Mouse (Mus musculus) c-Kit-positive CD71-negative TER-119-negative erythroid progenitor cells, embryonic 14.5 days (primary cell): ENCODE data around the gene Tpt1.
"Not testable (repeated sequence)": the region's sequence is repeated elsewhere in the genome, so short reads cannot be mapped to it uniquely, and the experiment has no call there.

Source experiments
- DNase-seq: peaks from one replicate; pipeline ENCODE4 v3.0.0-alpha.2; 2013; ENCODE audit warnings: low read depth

Tpt1 gene

DNA sequence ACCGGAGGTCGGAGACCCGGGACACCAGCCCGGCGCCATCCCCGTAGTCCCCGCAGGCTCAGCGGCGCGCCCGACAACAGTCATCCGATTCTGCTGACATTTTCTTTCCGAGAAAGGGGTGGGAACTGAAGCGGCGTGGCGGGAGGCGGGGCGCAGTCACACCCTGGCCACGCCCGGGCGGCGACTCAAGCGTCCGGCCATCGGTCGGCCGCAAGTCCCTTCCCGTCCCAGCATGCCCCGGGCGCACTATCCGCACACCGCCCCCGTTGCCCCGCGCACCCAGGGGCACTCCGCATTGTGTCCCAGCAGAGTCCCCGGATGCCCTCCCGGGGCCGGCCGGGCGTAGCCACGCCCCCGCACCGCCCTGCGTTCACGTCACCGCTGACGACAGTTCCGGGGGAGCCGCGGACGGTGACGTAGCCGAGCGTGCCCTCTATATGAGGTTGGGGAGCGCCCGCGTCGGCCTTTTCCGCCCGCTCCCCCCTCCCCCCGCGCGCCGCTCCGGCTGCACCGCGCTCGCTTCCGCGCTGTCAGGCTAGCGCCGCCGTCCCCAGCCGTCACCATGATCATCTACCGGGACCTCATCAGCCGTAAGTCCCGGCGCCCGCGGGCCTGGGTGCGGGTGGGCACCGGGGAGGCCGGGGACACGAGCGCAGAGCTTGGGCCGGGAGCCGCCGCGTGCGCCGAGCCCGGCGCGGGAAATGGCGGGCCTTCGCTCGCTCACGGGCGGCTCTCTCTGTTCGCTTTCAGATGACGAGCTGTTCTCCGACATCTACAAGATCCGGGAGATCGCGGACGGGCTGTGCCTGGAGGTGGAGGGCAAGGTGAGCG, at the start of gene Tpt1:
TSS of gene Tpt1 (plus strand) at position 227 of the 831 bp plus-strand sequence.
- peak; percentile 91 for DNase-seq

DNA sequence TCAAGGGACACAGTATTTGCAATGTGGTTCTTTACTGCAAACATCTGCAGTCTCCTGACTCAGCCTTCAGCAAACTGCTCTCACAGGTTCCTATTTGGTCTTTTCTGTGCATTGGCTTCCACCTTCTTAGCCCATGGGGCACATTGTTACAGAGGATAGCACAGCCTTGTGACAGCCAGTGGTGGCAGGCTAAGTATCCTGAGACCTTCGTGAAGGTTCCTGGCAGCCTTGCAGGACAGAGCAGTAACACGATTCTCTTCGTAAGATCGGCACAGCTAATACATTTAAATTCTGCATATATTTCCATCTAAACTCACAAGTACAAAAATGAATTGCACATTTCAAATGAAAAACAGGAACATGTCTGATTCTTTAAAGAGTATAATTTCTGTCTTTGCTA, 49.0 kb upstream of the Tpt1 start:
- no peak for DNase-seq

DNA sequence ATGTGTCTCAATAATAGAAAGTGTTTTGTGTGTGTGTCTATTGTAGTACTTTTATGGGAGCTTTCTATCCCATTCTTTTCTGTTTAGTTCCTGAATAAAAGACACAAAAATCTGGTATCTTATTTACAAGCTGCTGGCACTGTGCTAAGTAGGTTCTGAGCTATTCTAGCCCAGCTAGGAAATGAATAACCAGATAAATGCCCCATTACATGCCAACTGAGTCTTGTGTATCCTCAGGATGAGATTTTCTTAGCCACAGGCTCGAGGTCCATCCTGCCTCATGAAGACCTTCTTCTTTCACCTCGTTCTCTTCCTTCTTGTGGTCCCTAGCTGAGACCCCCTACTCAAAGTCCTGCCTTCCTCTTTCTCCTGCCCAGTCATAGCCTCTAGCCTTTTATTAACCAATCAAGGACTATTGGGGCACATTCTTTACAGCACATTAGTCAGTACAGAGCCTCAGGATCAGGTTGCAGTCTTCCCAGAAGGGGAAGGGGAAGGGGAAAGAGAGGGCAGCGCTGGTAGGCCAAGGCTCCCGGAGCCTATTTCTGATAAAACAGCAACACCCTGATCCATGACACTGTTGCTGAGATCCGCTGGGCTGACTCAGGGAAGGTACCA, 47.0 kb upstream of the Tpt1 start:
- no peak for DNase-seq

DNA sequence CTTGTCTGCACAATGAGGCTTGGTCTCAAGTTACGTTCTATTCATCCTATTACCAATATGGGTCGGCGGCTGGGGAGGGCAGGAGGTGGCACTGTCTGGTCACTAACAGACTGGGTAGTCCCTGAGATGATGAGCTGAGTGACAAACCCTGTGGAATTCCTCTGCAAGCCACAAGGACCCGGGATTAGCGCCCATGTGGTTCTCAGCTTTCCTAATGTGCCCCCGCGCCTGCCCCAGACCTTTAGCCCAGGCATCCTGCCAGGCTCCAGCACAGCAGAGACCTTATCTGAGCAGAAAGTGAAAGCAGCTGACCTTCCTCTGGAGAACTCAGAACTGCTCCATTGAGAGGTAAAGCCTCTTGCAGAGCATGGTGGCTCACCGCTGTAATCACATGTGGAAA, 37.1 kb upstream of the Tpt1 start:
- DNase-seq = no peak

DNA sequence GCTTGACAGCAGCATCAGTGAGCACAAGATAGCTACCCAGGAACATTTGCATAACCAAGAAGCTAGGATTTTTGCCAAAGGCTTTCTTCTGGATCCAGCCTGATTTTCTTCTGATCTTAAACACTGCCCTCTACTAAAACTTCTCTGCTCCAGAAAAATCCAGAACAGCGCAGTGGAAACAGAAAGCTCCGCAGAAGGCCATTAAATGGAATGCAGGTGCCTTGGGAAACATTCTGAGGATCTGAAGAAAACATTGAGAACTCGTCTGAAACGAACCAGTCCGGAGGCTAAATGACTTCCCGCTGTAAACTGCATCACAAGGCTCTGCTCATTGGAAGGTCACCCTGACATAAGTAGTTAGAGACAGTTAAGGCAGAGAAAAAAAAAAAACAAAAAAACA, 35.0 kb upstream of the Tpt1 start:
- DNase-seq = no peak

DNA sequence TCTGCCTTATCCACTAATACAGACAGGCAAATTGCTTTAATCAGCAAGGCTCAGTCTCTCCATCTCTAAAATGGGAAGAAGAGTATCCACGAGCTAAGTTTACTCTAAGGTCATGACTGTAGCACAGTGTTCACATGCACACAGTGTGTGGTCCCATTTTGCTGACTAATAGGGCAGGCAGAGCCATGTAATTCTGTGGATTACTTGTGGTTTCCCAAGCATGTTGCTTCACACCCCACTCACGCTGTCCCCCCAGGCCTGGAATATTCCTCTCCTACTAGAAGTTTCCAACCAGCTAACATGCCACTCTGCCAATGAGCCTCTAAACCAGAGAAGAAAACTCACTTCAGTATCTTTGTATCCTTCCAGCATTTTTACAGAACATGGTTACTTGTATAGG, 26.4 kb upstream of the Tpt1 start:
- no peak for DNase-seq

DNA sequence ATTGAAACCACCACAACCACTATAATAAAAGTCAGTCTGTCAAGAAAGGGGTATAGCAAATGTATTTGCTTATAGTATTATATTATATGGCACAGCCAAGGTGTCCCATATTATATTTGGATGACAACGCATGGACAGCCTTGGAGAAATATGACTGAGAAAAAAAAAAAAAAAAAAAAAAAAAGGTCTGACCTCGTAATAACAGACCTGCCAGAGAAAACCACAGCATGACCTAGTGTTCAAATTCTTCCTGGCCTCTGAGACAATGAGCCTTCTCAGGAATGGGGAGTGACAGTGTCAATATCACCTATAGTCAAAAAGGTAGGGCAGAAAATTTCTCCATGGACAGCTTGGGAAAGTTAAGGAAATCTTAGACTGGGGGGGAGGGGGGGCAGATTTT, 25.6 kb upstream of the Tpt1 start:
- no peak for DNase-seq

DNA sequence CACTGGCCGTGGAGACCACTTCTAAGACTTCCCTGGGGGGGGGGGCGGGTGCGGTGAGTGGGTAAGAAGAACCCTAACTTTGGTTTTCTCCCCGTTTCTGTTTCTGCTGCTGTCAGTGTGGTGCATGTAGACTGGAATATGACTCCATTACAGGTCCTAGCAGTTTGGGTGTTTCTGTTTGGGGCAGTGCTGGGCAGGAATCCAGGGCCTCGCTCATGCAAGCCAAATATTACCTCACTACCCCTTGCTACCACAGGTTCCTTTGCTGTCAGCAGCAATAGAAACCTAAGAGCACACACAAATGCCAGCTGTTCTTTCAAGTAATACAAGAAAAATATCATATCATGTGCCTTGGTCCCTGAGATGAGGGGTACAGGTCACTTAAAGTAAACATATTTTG, 24.9 kb upstream of the Tpt1 start:
- DNase-seq = no peak

DNA sequence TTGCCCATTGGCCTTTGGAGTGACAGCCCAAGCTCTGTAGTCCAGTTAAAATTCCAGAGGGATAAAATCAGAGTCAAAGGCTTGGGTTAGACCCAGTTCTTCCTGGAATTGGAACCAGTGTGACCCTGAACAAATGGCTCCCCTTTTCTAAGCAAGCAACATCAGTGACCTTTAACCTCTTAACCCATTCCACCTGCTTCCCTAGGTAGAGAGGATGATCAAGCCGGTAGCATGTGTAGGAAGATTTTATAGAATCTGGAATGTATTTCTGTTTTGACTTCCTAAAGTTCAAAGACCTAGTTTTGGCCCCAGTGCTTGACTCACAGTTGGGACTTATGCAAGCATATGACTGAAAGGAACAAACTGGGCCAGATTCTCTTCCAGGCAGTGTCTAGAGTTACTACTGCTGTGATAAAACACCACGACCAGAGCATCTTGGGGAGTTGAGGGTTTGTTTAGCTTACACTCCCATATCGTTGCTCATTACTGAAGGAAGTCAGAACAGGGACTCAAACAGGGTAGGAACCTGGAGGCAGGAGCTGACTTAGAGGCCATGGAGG, 18.0 kb upstream of the Tpt1 start:
- no peak for DNase-seq

DNA sequence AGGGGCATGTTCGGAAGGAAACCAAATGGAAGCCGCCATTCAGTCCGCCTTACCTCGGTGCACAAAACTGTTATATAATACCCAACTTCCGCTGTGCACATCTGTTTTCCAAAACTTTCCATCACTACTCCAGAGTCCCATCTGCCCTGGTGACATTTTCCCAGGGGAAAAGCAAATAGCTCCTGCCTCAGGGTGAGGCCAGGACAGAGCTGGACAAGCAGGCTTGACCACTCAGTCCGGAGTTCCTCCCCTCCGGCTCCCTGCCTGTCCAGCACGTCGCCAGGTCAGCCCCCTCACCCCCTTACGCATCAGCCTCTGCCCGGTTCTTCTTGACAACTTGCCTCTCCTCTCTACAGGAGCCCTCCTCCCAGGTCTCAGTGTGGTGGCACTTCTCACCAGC, 16.7 kb upstream of the Tpt1 start:
- no peak for DNase-seq

DNA sequence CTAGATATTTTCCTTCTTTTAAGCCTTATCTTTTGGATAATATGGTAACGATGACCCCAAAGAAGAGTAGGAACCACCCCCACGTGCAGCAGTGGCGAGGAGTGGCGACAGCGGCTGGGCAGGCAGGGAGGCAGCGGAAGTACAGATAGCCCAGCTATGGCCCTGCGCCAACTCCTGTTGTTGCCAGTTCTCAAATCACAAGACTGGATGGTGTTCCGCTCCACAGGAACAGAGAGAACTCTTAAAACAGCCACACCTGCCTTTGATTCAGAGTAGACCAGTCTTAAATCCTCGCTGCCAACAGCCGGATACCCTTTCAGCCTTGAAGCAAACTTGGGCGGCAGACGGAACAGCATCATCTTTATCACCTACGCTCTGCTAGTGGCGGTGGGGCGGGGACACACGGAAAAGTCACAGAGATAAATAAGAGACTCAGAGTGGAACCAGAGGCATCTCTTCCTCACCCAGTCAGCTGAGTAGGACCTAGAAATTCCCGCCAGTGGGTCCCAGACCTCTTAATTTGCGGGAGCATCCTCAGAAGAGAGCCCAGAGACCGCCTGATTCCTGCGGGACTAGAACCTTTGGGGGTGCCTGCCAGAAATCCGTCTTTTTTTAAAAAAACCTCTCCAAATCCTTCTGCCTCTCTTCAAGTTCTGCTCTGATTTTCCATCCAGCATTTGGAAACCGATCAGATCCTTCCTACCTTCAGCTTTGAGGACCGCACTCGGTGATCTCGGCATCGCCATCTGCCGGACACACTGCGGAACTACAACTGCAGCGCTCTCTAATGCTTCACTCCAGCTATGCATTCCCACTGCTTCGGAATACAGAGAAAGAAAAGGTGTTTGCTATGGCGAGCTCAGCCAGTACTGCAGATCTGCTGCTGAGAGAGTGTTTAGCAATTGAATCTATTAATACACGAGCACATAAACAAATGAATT, 15.8 kb upstream of the Tpt1 start:
- peak; percentile 62 for DNase-seq

DNA sequence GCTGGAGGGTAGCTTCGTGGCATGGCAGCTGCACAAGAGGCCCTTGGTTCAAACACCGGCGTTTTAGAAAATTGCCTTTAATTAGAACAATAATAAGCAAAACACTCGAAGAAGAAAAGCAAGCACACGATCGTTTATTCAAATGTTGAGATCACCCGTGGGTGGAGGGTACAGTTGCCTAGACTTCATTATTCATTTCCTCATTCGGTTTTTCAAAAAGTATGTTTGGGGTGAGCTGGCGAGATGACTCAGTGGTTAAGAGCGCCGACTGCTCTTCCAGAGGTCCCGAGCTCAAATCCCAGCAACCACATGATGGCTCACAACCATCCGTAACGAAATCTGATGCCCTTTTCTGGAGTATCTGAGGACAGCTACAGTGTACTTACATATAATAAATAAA, 15.1 kb upstream of the Tpt1 start:
- not testable (repeated sequence) for DNase-seq

DNA sequence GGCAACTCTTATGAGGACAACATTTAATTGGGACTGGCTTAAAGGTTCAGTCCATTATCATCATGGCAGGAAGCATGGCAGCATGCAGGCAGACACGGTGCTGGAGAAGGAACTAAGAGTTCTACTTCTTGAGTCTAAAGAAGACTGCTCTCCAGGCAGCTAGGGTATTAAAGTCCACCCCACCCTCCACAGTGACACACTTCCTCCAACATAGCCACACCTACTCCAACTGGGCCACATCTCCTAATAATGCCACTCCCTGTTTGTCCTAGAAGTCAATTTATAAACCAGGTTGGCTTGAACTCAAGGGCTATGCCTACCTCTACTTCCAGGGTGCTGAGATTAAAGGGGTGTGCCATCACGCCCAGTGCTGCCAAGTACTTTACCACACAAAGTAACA, 12.9 kb upstream of the Tpt1 start:
- DNase-seq = no peak

DNA sequence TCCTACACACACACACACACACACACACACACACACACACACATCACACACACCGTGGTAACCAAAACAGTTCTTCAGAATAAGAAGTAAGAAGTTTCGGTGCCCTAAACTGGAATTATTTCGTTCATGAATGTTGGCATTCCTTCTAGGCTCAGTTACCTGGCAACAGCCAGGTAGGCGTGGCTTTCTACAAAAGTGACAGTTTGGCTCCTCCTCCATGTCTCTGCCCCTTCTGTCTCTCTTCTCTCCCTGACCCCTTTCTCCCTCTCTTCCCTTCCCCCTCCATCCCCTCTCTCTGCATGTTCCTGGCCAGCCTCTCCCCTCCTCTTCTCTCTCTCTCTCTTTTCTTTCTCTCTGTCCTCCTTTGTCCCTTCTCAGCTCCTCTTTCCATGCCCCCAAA, 11.9 kb upstream of the Tpt1 start:
- DNase-seq = no peak

DNA sequence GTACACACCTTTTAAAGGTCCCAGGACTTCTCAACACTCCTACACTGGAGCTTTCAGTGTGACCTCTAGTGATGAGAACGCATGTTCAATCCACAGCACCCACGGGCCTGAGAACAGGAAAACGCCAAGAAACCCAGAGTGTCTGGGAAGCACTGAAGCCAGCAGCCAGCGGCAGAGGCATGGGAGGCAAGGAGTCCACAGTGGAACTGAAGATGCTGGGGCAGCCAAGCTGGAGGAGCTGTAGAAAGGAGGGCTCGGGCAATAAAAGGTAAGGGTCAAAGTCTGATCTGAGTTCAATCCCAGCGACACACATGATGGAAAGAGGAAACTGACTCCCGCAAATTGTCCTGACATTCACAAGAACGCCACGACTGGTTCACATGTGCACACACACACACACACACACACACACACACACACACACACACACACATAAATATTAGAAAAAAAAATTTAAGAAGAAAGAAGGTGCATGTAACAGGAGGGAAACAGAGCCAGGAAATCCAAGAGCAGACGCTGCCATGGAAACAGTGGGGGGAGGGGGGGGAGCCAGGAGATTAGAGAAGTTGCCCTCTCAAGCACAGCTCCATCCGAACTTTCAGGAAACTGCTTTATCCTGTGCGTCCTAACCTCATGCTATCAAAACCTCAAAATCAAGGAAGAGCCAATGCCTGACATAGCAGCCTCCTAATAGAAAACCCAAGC, 11.2 kb upstream of the Tpt1 start:
- DNase-seq = no peak

DNA sequence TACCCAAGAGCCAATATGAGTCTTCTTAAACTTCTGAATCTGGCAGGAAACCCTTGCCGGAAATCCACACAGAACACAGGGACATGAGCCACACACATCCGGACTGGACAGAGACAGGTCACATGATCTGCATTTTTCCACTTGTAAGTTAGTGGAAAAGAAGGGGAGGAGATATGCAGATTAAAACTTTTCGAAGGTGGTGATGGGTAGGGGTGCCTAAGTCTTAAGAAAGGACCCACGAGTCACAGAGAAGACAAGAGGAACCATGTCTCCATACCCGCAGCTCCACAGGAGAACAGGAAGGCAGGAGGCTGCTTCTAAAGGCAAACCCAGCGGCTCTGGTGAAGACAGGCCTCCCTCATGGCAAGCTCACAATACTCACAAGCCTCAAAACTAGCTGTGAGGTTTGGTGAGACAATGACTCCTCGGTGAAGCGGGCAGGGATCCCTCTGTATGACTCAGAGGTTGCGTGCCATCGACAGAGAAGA, 10.6 kb upstream of the Tpt1 start:
- peak; percentile 85 for DNase-seq

DNA sequence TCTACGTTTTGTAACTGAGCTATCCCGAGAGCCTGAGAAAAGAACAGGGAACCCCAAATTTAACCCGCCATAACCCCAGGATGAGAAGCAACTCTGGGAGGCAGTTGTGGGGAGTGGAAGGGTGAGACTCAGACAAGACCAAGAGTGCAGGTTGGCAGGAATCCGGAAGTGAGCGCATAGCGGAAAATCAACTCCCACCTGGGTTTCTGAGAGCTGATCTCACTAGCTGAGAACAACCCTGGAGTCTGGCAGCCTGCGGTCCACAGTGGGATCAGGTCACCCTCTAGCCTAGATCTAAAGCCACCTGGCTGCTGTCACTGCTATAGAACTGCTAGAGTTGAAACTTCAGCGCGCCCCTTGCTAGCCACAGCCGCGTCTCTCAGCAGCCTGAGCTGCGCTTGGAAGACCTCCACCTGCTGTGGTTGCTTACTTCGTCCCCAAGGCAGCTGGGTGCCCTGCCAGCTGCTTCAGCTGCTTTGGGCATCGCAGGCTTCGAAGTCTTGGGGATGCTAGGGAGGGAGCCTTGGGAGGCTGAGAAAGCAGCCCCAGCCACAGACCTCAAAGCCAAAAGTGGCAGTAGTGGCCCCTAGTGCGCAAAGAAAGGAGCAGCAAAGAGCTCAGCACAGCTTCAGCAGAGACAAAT, 10.0 kb upstream of the Tpt1 start:
- peak; percentile 65 for DNase-seq

DNA sequence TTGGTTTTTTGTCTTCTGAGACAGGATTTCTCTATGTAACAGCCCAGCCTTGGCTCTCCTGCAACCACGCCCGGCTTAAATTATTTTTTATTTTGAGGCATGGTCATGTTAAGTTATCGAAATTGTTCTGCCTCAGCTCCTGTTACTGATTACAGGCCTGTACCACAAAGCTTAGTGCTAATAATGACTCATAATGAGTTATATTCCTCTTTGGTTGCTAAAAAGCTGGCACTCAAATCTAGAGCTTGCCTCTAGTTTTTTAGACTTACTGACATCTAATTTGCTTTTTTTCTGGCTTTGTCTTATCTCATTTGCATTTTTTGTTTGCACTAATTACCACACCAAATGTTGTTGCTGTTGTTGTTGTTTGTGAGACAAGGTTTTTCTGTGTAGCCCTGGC, 8.3 kb upstream of the Tpt1 start:
- DNase-seq = no peak

DNA sequence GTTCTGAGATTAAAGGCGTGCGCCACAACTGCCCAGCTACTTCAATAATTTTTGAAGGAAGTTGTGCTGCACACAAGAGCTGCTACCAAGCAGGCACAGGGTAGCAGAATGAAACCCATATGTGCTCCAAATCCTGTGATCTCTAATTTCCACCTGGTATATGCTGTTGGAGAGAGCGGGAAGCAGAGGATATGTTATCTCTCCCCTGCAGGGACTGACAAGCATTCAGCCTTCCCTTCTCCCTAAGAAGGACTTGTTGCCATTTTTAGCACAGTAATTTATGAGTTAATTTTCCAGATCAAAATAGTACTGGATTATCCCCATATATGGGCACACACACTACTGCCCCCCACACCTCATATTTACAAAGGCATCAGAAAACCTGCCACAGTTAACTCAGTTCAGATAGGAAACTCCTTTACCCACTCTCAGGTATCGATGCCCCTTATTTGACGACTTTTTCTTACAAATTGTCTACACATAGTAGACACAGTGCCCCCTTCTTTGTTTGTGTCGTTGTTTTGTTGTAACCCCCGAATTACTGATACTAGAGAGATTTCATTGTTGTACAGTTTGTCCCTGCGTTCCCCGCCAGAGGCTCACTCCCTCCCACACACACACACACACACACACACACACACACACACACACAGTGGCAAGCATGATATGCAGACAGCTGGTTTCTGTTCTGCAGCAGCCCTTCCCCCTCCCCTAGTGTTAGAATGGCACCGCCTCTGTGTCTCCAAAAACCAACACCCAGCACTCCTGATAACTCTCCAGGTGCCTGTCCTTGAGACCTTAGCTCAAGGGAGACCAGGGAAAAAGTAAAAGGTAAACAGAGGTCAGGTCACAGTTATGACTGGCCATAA, 7.6 kb upstream of the Tpt1 start:
- DNase-seq = no peak

DNA sequence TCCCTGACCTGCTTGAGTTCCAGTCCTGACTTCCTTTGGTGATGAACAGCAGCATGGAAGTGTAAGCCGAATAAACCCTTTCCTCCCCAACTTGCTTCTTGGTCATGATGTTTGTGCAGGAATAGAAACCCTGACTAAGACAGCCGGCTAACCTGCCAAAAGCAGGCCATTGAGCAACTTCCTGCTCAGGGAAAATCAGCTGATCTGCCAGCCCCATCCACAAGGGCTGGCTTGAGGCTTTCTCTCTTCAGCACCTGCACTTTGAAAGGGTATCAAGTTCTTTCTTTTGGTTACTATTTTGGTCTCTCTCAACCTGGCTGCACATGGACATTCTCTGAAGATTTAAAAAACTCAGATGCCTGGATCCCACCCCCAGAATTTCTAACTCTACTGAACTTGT, 3.1 kb upstream of the Tpt1 start:
- DNase-seq = not testable (repeated sequence)
